Mouse (Mus musculus) midbrain, embryonic 11.5 days (tissue): ENCODE results near the gene Efna1. TPM values are rescaled to one million over a fixed set of nuclear protein-coding genes. Genes with fewer than 3 reads are reported as not detected.
A peak's percentile ranks its signal among the peaks of the same experiment; 100 is the strongest.

Experiments
- ATAC-seq: fragments of 200-750 bp; cut with Nextera tagmentation; 2 replicates; pipeline ENCODE4 v1.8.0; 2017; ENCODE audit warnings: moderate TSS enrichment, moderate library complexity; ENCODE audit not compliant: low FRiP score
- DNase-seq: peaks from one replicate; pipeline ENCODE4 v3.0.0; 2015; ENCODE audit warnings: low spot score; ENCODE audit errors: missing footprints
- H3K27ac ChIP-seq: fragments of 300-500 bp; sonication (generic); 2 replicates; pipeline ENCODE4 v1.5.1; 2014; ENCODE audit warnings: low read depth, low read length
- H3K27me3 ChIP-seq: fragments of 300-500 bp; sonication (generic); 2 replicates; pipeline ENCODE4 v1.6.1; 2014; ENCODE audit warnings: mild to moderate bottlenecking, low read length, moderate library complexity, mixed read lengths; ENCODE audit not compliant: control insufficient read depth, insufficient read depth
- H3K36me3 ChIP-seq: fragments of 300-500 bp; sonication (generic); 2 replicates; pipeline ENCODE4 v1.6.1; 2014; ENCODE audit warnings: mild to moderate bottlenecking, low read length, moderate library complexity, mixed read lengths; ENCODE audit not compliant: control insufficient read depth, insufficient read depth
- H3K4me1 ChIP-seq: fragments of 300-500 bp; sonication (generic); 2 replicates; pipeline ENCODE4 v1.6.1; 2014; ENCODE audit warnings: low read length; ENCODE audit not compliant: control insufficient read depth, insufficient read depth
- H3K4me2 ChIP-seq: fragments of 300-500 bp; sonication (generic); 2 replicates; pipeline ENCODE4 v1.6.1; 2014; ENCODE audit warnings: mild to moderate bottlenecking, moderate library complexity
- H3K4me3 ChIP-seq: fragments of 300-500 bp; sonication (generic); 2 replicates; pipeline ENCODE4 v1.5.1; 2014; ENCODE audit warnings: low read depth, low read length
- H3K9ac ChIP-seq: fragments of 300-500 bp; sonication (generic); 2 replicates; pipeline ENCODE4 v1.6.1; 2014; ENCODE audit warnings: low read length
- H3K9me3 ChIP-seq: fragments of 300-500 bp; sonication (generic); 2 replicates; pipeline ENCODE4 v1.6.1; 2016; ENCODE audit warnings: low read length; ENCODE audit not compliant: control insufficient read depth
- whole genome bisulfite sequencing: fragments of 180-500 bp; shearing (Covaris S2); extraction: QIAGEN DNeasy Blood & Tissue Kit; methylation state at CpG from one replicate; pipeline ENCODE4 v1.1.7; 2014; 5-methylcytosine and 5-hydroxymethylcytosine counted together
- polyA plus RNA-seq: library from polyadenylated mRNA; unstranded; fragments of >200 nt; fragmentation: Nextera tagmentation; extraction: Ambion mirVana; gene quantifications from 2 replicates; pipeline ENCODE4 v1.2.1, GENCODE M21; 2014

Efna1 gene
- polyA plus RNA-seq, 1 experiment from 2014 or later = 12.5 TPM

- Histone ChIP-seq H3K36me3 (no peaks in the 10 kb centered on the region), H3K27me3 (peaks cover 41% of the 10 kb centered on the region), H3K4me2 (no peak overlapping the region), H3K9ac (no peak overlapping the region), H3K9me3 (no peaks in the 10 kb centered on the region), H3K27ac (no peak overlapping the region), H3K4me3 (no peak overlapping the region), H3K4me1 (peaks cover 21% of the 10 kb centered on the region)
- ATAC-seq = no peak
- 59% methylated on average over 14 of the region's 14 CpGs for WGBS
- DNase-seq = no peak
Observed at GRCm38 (mm10) chr3:89277281-89278021, 3.5 kb downstream of the Efna1 start.

- Histone ChIP-seq H3K27me3 (peaks cover 33% of the 10 kb centered on the region), H3K9ac (no peak overlapping the region), H3K4me2 (no peak overlapping the region), H3K4me1 (peaks cover 14% of the 10 kb centered on the region), H3K36me3 (no peaks in the 10 kb centered on the region), H3K27ac (no peak overlapping the region), H3K9me3 (no peaks in the 10 kb centered on the region), H3K4me3 (no peak overlapping the region)
- ATAC-seq = no peak
- no peak for DNase-seq
- WGBS = 93% methylated on average over 13 of the region's 13 CpGs
Observed at GRCm38 (mm10) chr3:89276061-89276460, 4.9 kb downstream of the Efna1 start.

GRCm38 (mm10) chr3:89271760-89272159 is 9.2 kb downstream of the Efna1 start:
- H3K4me3 ChIP-seq = no peak overlapping the region
- no peaks in the 10 kb centered on the region; the same call in 1 of the 2 replicates for H3K27me3 ChIP-seq
- H3K9ac ChIP-seq = no peak overlapping the region
- no peak overlapping the region for H3K4me2 ChIP-seq
- DNase-seq = no peak
- 76% methylated on average over 6 of the region's 6 CpGs for WGBS
- ATAC-seq = no peak
- H3K9me3 ChIP-seq = no peaks in the 10 kb centered on the region
- H3K36me3 ChIP-seq = no peaks in the 10 kb centered on the region
- no peak overlapping the region for H3K27ac ChIP-seq
- peaks cover 15% of the 10 kb centered on the region for H3K4me1 ChIP-seq

GRCm38 (mm10) chr3:89270891-89271290 is 10.1 kb downstream of the Efna1 start:
- H3K27ac ChIP-seq = no peak overlapping the region
- H3K9me3 ChIP-seq = no peaks in the 10 kb centered on the region
- DNase-seq = no peak
- peaks cover 19% of the 10 kb centered on the region for H3K4me1 ChIP-seq
- peak overlapping the region; percentile 40; the same call in 1 of the 2 replicates for H3K4me3 ChIP-seq
- no peak for ATAC-seq
- WGBS = 73% methylated on average over 6 of the region's 6 CpGs
- peak overlapping the region; percentile 70 for H3K9ac ChIP-seq
- no peaks in the 10 kb centered on the region for H3K27me3 ChIP-seq
- H3K4me2 ChIP-seq = peak overlapping the region; percentile 68
- no peaks in the 10 kb centered on the region for H3K36me3 ChIP-seq

- Histone ChIP-seq H3K27me3 (no peaks in the 10 kb centered on the region), H3K9ac (peak within 1 kb of the TSS; percentile 70), H3K27ac (no peak within 1 kb of the TSS), H3K36me3 (no peaks in the 10 kb centered on the region), H3K4me3 (peak within 1 kb of the TSS; percentile 40), H3K9me3 (no peaks in the 10 kb centered on the region), H3K4me1 (peaks cover 20% of the 10 kb centered on the region), H3K4me2 (peak within 1 kb of the TSS; percentile 68)
- DNase-seq (peak; percentile 97), ATAC-seq (peak; percentile 57)
- 6% methylated on average over 39 of the region's 39 CpGs for WGBS
Observed at GRCm38 (mm10) chr3:89270051-89270755, 10.7 kb downstream of the Efna1 start, which contains the start of gene Slc50a1. Slc50a1 (minus strand) TSS chr3:89270570.

- ATAC-seq (no peak), DNase-seq (no peak)
- Histone ChIP-seq H3K9ac (no peak overlapping the region), H3K4me2 (no peak overlapping the region), H3K9me3 (no peaks in the 10 kb centered on the region), H3K27ac (no peak overlapping the region), H3K36me3 (no peaks in the 10 kb centered on the region), H3K4me1 (peaks cover 20% of the 10 kb centered on the region), H3K27me3 (no peaks in the 10 kb centered on the region), H3K4me3 (no peak overlapping the region)
- WGBS = 43% methylated on average over 8 of the region's 8 CpGs
Observed at GRCm38 (mm10) chr3:89268916-89269315, 12.0 kb downstream of the Efna1 start.

GRCm38 (mm10) chr3:89266439-89266893 is 14.5 kb downstream of the Efna1 start:
- WGBS = under 1% methylated on average over 20 of the region's 20 CpGs
- Histone ChIP-seq H3K27ac (no peak overlapping the region; the same call in 1 of the 2 replicates), H3K36me3 (no peaks in the 10 kb centered on the region), H3K4me1 (peaks cover 20% of the 10 kb centered on the region), H3K4me2 (peak overlapping the region; percentile 97), H3K27me3 (no peaks in the 10 kb centered on the region), H3K9me3 (no peaks in the 10 kb centered on the region), H3K9ac (peak overlapping the region; percentile 80), H3K4me3 (peak overlapping the region; percentile 74)
- DNase-seq (peak; percentile 97), ATAC-seq (peak; percentile 89)

GRCm38 (mm10) chr3:89262417-89262816 is 18.5 kb downstream of the Efna1 start:
- 75% methylated on average over 10 of the region's 10 CpGs for WGBS
- H3K27me3 ChIP-seq = no peaks in the 10 kb centered on the region
- H3K4me3 ChIP-seq = no peak overlapping the region
- no peaks in the 10 kb centered on the region for H3K36me3 ChIP-seq
- no peak overlapping the region for H3K9ac ChIP-seq
- no peaks in the 10 kb centered on the region for H3K9me3 ChIP-seq
- H3K4me1 ChIP-seq = peaks cover 12% of the 10 kb centered on the region
- ATAC-seq (no peak), DNase-seq (no peak)
- H3K27ac ChIP-seq = no peak overlapping the region
- no peak overlapping the region for H3K4me2 ChIP-seq

GRCm38 (mm10) chr3:89260211-89260610 is 20.7 kb downstream of the Efna1 start:
- WGBS = 58% methylated on average over 3 of the region's 3 CpGs
- H3K4me2 ChIP-seq = no peak overlapping the region
- ATAC-seq = no peak
- DNase-seq = no peak
- H3K36me3 ChIP-seq = no peaks in the 10 kb centered on the region
- H3K27ac ChIP-seq = no peak overlapping the region
- H3K9me3 ChIP-seq = no peaks in the 10 kb centered on the region
- no peaks in the 10 kb centered on the region for H3K27me3 ChIP-seq
- H3K9ac ChIP-seq = 0 out of 2 replicates have a peak overlapping the region, but pooled peaks have one; percentile 2
- no peaks in the 10 kb centered on the region for H3K4me1 ChIP-seq
- H3K4me3 ChIP-seq = no peak overlapping the region
